Mouse (Mus musculus) embryo, embryonic 11 days (tissue): ENCODE data around the gene Catsperz.

Source experiments
- DNase-seq: peaks from one replicate; pipeline ENCODE4 v3.0.0-alpha.2; 2015

Gene Catsperz

GRCm38 (mm10) chr19:6922901-6923735 lies 2.1 kb downstream of the Catsperz start:
- no peak for DNase-seq

- peak; percentile 100 for DNase-seq
Measured at GRCm38 (mm10) chr19:6921647-6922567, 3.3 kb downstream of the Catsperz start, which contains the start of gene Esrra. Esrra (minus strand) TSS chr19:6921813.

GRCm38 (mm10) chr19:6920741-6921636 lies 4.2 kb downstream of the Catsperz start:
- DNase-seq: peak; percentile 70

- peak; percentile 43 for DNase-seq
Measured at GRCm38 (mm10) chr19:6919876-6920740, 5.1 kb downstream of the Catsperz start.

- DNase-seq: no peak
Measured at GRCm38 (mm10) chr19:6919431-6919830, 5.7 kb downstream of the Catsperz start.

- no peak for DNase-seq
Measured at GRCm38 (mm10) chr19:6918321-6918720, 6.9 kb downstream of the Catsperz start.

GRCm38 (mm10) chr19:6916496-6916895 lies 8.7 kb downstream of the Catsperz start:
- no peak for DNase-seq

- DNase-seq: no peak
Measured at GRCm38 (mm10) chr19:6915276-6915675, 9.9 kb downstream of the Catsperz start.

GRCm38 (mm10) chr19:6914540-6914939 lies 10.6 kb downstream of the Catsperz start:
- DNase-seq: no peak

- DNase-seq: no peak
Measured at GRCm38 (mm10) chr19:6913991-6914390, 11.2 kb downstream of the Catsperz start.

- no peak for DNase-seq
Measured at GRCm38 (mm10) chr19:6913036-6913435, 12.1 kb downstream of the Catsperz start.

GRCm38 (mm10) chr19:6912205-6912970 lies 12.8 kb downstream of the Catsperz start:
- no peak for DNase-seq

GRCm38 (mm10) chr19:6911101-6912074 lies 13.8 kb downstream of the Catsperz start:
- no peak for DNase-seq

GRCm38 (mm10) chr19:6910306-6910705 lies 14.9 kb downstream of the Catsperz start:
- DNase-seq: peak; percentile 81

- peak; percentile 97 for DNase-seq
Measured at GRCm38 (mm10) chr19:6909507-6910289, 15.5 kb downstream of the Catsperz start, which contains the start of the genes Trmt112 and Prdx5. Trmt112 (plus strand) TSS chr19:6909698. Prdx5 (minus strand) TSS chr19:6910106.

GRCm38 (mm10) chr19:6909021-6909420 lies 16.2 kb downstream of the Catsperz start:
- no peak for DNase-seq

GRCm38 (mm10) chr19:6907811-6908540 lies 17.2 kb downstream of the Catsperz start:
- DNase-seq: no peak

GRCm38 (mm10) chr19:6907094-6907493 lies 18.1 kb downstream of the Catsperz start:
- DNase-seq: no peak
